Mouse (Mus musculus) cerebellum, postnatal 10 days (tissue): ENCODE measurements around the gene Adgre5.
A peak's percentile ranks its signal among the peaks of the same experiment; 100 is the strongest.

Experiments
- DNase-seq, 2 experiments: peaks; one replicate each; pipeline ENCODE4 v3.0.0; 2021; ENCODE audit warnings: mixed read lengths in 2 of 2

Adgre5 gene

GRCm38 (mm10) chr8:83749265-83749664 lies 8.1 kb upstream of the Adgre5 start:
- DNase-seq = peak; percentile 25 to 30

GRCm38 (mm10) chr8:83748708-83749107 lies 7.6 kb upstream of the Adgre5 start:
- DNase-seq = peak in 1 of 2 experiments; percentile 23

- peak; percentile 59 to 67 for DNase-seq
Observed at GRCm38 (mm10) chr8:83747661-83748346, 6.7 kb upstream of the Adgre5 start.

- no peak for DNase-seq
Observed at GRCm38 (mm10) chr8:83744070-83744469, 2.9 kb upstream of the Adgre5 start.

- DNase-seq = no peak
Observed at GRCm38 (mm10) chr8:83742968-83743367, 1.8 kb upstream of the Adgre5 start.

GRCm38 (mm10) chr8:83741849-83742655 lies 926 bp upstream of the Adgre5 start:
- DNase-seq = no peak

GRCm38 (mm10) chr8:83740586-83740975 lies 545 bp downstream of the Adgre5 start:
- DNase-seq = no peak

GRCm38 (mm10) chr8:83739711-83740468 lies 1.2 kb downstream of the Adgre5 start:
- DNase-seq = peak in 1 of 2 experiments; percentile 26

- DNase-seq = no peak
Observed at GRCm38 (mm10) chr8:83738949-83739710, 2.0 kb downstream of the Adgre5 start.

GRCm38 (mm10) chr8:83737852-83738562 lies 3.1 kb downstream of the Adgre5 start:
- peak in 1 of 2 experiments; percentile 24 for DNase-seq

- no peak for DNase-seq
Observed at GRCm38 (mm10) chr8:83737346-83737745, 3.8 kb downstream of the Adgre5 start.

GRCm38 (mm10) chr8:83736681-83737080 lies 4.4 kb downstream of the Adgre5 start:
- no peak for DNase-seq

- no peak for DNase-seq
Observed at GRCm38 (mm10) chr8:83732919-83733318, 8.2 kb downstream of the Adgre5 start.

- DNase-seq = no peak
Observed at GRCm38 (mm10) chr8:83731906-83732305, 9.2 kb downstream of the Adgre5 start.

- peak; percentile 53 for DNase-seq
Observed at GRCm38 (mm10) chr8:83729009-83729807, 11.9 kb downstream of the Adgre5 start.

GRCm38 (mm10) chr8:83725521-83726102 lies 15.5 kb downstream of the Adgre5 start:
- DNase-seq = no peak

GRCm38 (mm10) chr8:83724697-83725482 lies 16.2 kb downstream of the Adgre5 start:
- DNase-seq = peak; percentile 90 to 92

GRCm38 (mm10) chr8:83723447-83724083 lies 17.6 kb downstream of the Adgre5 start:
- DNase-seq = no peak

- no peak for DNase-seq
Observed at GRCm38 (mm10) chr8:83722631-83723030, 18.5 kb downstream of the Adgre5 start.
